Mouse (Mus musculus) small intestine, adult 2 months (tissue): ENCODE results near the gene Prr18.

ENCODE experiments used
- CTCF ChIP-seq: fragments of 200-500 bp; IDR thresholded peaks from 2 replicates; pipeline ENCODE4 v1.5.1; 2012; ENCODE audit warnings: low read depth, mild to moderate bottlenecking, control low read depth, inconsistent platforms, low read length, moderate library complexity, mixed read lengths; ENCODE audit not compliant: insufficient replicate concordance, insufficient read length; ENCODE audit errors: extremely low read depth
- POLR2A ChIP-seq: fragments of 200-500 bp; IDR thresholded peaks from 2 replicates; pipeline ENCODE4 v1.6.1; 2012; ENCODE audit warnings: low read depth, mild to moderate bottlenecking, control low read depth, inconsistent platforms, low read length, moderate library complexity

- TF ChIP-seq CTCF (no peak), POLR2A (no peak)
Observed at GRCm38 (mm10) chr17:8301515-8301914, 35.7 kb upstream of the Prr18 start.
